Mouse (Mus musculus) forebrain, embryonic 14.5 days (tissue): ENCODE results near the gene Rhbdl1. TPM values are rescaled to one million over a fixed set of nuclear protein-coding genes. Genes with fewer than 3 reads are reported as not detected.
A peak's percentile ranks its signal among the peaks of the same experiment; 100 is the strongest.

ENCODE experiments used
- ATAC-seq: fragments of 200-750 bp; cut with Nextera tagmentation; 2 replicates; pipeline ENCODE4 v1.8.0; 2017; ENCODE audit warnings: mild to moderate bottlenecking, moderate library complexity
- DNase-seq: peaks from one replicate; pipeline ENCODE4 v3.0.0-alpha.2; 2015; ENCODE audit warnings: low spot score
- H3K27ac ChIP-seq: fragments of 300-500 bp; sonication (generic); 2 replicates; pipeline ENCODE4 v1.5.1; 2014; ENCODE audit warnings: low read depth, mild to moderate bottlenecking, control low read depth, low read length, moderate library complexity
- H3K27me3 ChIP-seq: fragments of 300-500 bp; sonication (generic); replicated peaks from 2 replicates; pipeline ENCODE4 v1.6.1; 2014; ENCODE audit warnings: low read length, control low read depth, mixed read lengths; ENCODE audit not compliant: control insufficient read depth, insufficient read depth
- H3K36me3 ChIP-seq: fragments of 300-500 bp; sonication (generic); 2 replicates; pipeline ENCODE4 v1.6.1; 2014; ENCODE audit warnings: low read length, control low read depth; ENCODE audit not compliant: control insufficient read depth, insufficient read depth
- H3K4me1 ChIP-seq: fragments of 300-500 bp; sonication (generic); 2 replicates; pipeline ENCODE4 v1.6.1; 2014; ENCODE audit warnings: antibody characterized with exemption, low read length, control low read depth; ENCODE audit not compliant: control insufficient read depth, insufficient read depth
- H3K4me2 ChIP-seq: fragments of 300-500 bp; sonication (generic); 2 replicates; pipeline ENCODE4 v1.6.1; 2014; ENCODE audit warnings: mild to moderate bottlenecking, control low read depth, low read length
- H3K4me3 ChIP-seq: fragments of 300-500 bp; sonication (generic); 2 replicates; pipeline ENCODE4 v1.5.1; 2014; ENCODE audit warnings: low read depth, low read length, control low read depth
- H3K9ac ChIP-seq: fragments of 300-500 bp; sonication (generic); 2 replicates; pipeline ENCODE4 v1.6.1; 2014; ENCODE audit warnings: mild to moderate bottlenecking, low read length, control low read depth, moderate library complexity
- H3K9me3 ChIP-seq: fragments of 300-500 bp; sonication (generic); replicated peaks from 2 replicates; pipeline ENCODE4 v1.6.1; 2016; ENCODE audit warnings: low read length, control low read depth, mixed read lengths; ENCODE audit not compliant: control insufficient read depth
- WGBS: fragments of 180-500 bp; shearing (Covaris S2); extraction: QIAGEN DNeasy Blood & Tissue Kit; methylation state at CpG from one replicate; pipeline ENCODE4 v1.1.7; 2014; 5-methylcytosine and 5-hydroxymethylcytosine counted together
- polyA plus RNA-seq: library from polyadenylated mRNA; unstranded; fragments of >200 nt; fragmentation: Nextera tagmentation; extraction: Ambion mirVana; gene quantifications from 2 replicates; pipeline ENCODE4 v1.2.1, GENCODE M21; 2014

Gene Rhbdl1
- polyA plus RNA-seq, 1 experiment from 2014 or later = 35.4 TPM

GRCm38 (mm10) chr17:25831451-25832281 lies 5.4 kb downstream of the Rhbdl1 start:
- peaks cover 52% of the 10 kb centered on the region for H3K36me3 ChIP-seq
- DNase-seq = no peak
- WGBS = 63% methylated on average over 21 of the region's 21 CpGs
- peak overlapping the region; percentile 86 for H3K4me3 ChIP-seq
- H3K27me3 ChIP-seq = no peaks in the 10 kb centered on the region
- peaks cover 48% of the 10 kb centered on the region for H3K4me1 ChIP-seq
- peak overlapping the region; percentile 82; the same call in 1 of the 2 replicates for H3K27ac ChIP-seq
- peak overlapping the region; percentile 80 for H3K4me2 ChIP-seq
- ATAC-seq = no peak
- peak overlapping the region; percentile 89 for H3K9ac ChIP-seq
- H3K9me3 ChIP-seq = no peaks in the 10 kb centered on the region

GRCm38 (mm10) chr17:25830806-25831431 lies 6.2 kb downstream of the Rhbdl1 start:
- Histone ChIP-seq H3K9ac (no peak overlapping the region), H3K36me3 (peaks cover 59% of the 10 kb centered on the region), H3K27me3 (no peaks in the 10 kb centered on the region), H3K27ac (no peak overlapping the region), H3K4me2 (peak overlapping the region; percentile 80), H3K4me3 (no peak overlapping the region), H3K9me3 (no peaks in the 10 kb centered on the region), H3K4me1 (peaks cover 42% of the 10 kb centered on the region)
- 90% methylated on average over 14 of the region's 14 CpGs for WGBS
- no peak for ATAC-seq
- DNase-seq = no peak

GRCm38 (mm10) chr17:25830200-25830753 lies 6.8 kb downstream of the Rhbdl1 start:
- Histone ChIP-seq H3K27me3 (no peaks in the 10 kb centered on the region), H3K4me2 (peak overlapping the region; percentile 89; the same call in 1 of the 2 replicates), H3K4me1 (peaks cover 41% of the 10 kb centered on the region), H3K4me3 (no peak overlapping the region), H3K9me3 (no peaks in the 10 kb centered on the region), H3K9ac (no peak overlapping the region), H3K36me3 (peaks cover 56% of the 10 kb centered on the region), H3K27ac (no peak overlapping the region)
- DNase-seq = no peak
- WGBS = 83% methylated on average over 4 of the region's 4 CpGs
- ATAC-seq = no peak

GRCm38 (mm10) chr17:25829558-25830017 lies 7.5 kb downstream of the Rhbdl1 start:
- WGBS = 37% methylated on average over 8 of the region's 8 CpGs
- peaks cover 38% of the 10 kb centered on the region for H3K4me1 ChIP-seq
- peak overlapping the region; percentile 89 for H3K4me2 ChIP-seq

GRCm38 (mm10) chr17:25828712-25829557 lies 8.2 kb downstream of the Rhbdl1 start, which contains the start of gene Jmjd8:
Jmjd8 (plus strand) TSS chr17:25828867.
- Histone ChIP-seq H3K4me2 (peak within 1 kb of the TSS; percentile 89), H3K27ac (peak within 1 kb of the TSS; percentile 92), H3K36me3 (peaks cover 50% of the 10 kb centered on the region), H3K27me3 (no peaks in the 10 kb centered on the region), H3K9me3 (no peaks in the 10 kb centered on the region), H3K9ac (peak within 1 kb of the TSS; percentile 88), H3K4me1 (peaks cover 38% of the 10 kb centered on the region), H3K4me3 (peak within 1 kb of the TSS; percentile 61)
- peak; percentile 56 for ATAC-seq
- DNase-seq = peak; percentile 93
- 2% methylated on average over 32 of the region's 32 CpGs for WGBS

More at GRCm38 (mm10) chr17:25829558-25830017, 7.5 kb downstream of the Rhbdl1 start:
- Histone ChIP-seq H3K27me3 (no peaks in the 10 kb centered on the region), H3K9me3 (no peaks in the 10 kb centered on the region), H3K27ac (peak overlapping the region; percentile 92), H3K9ac (peak overlapping the region; percentile 88), H3K36me3 (peaks cover 50% of the 10 kb centered on the region), H3K4me3 (peak overlapping the region; percentile 61)
- ATAC-seq (no peak), DNase-seq (no peak)

GRCm38 (mm10) chr17:25828223-25828594 lies 8.9 kb downstream of the Rhbdl1 start:
- Histone ChIP-seq H3K4me1 (peaks cover 35% of the 10 kb centered on the region), H3K4me3 (peak overlapping the region; percentile 61), H3K9ac (peak overlapping the region; percentile 88), H3K27me3 (no peaks in the 10 kb centered on the region), H3K4me2 (peak overlapping the region; percentile 89), H3K9me3 (no peaks in the 10 kb centered on the region), H3K27ac (peak overlapping the region; percentile 92; the same call in 1 of the 2 replicates), H3K36me3 (peaks cover 50% of the 10 kb centered on the region)
- WGBS = 83% methylated on average over 8 of the region's 8 CpGs
- ATAC-seq = no peak
- DNase-seq = no peak

GRCm38 (mm10) chr17:25827546-25828222 lies 9.4 kb downstream of the Rhbdl1 start:
- no peak overlapping the region for H3K9ac ChIP-seq
- no peaks in the 10 kb centered on the region for H3K9me3 ChIP-seq
- no peak for ATAC-seq
- DNase-seq = no peak
- peaks cover 35% of the 10 kb centered on the region for H3K4me1 ChIP-seq
- H3K27me3 ChIP-seq = no peaks in the 10 kb centered on the region
- 91% methylated on average over 22 of the region's 22 CpGs for WGBS
- peak overlapping the region; percentile 89; the same call in 1 of the 2 replicates for H3K4me2 ChIP-seq
- H3K27ac ChIP-seq = no peak overlapping the region
- peaks cover 50% of the 10 kb centered on the region for H3K36me3 ChIP-seq
- H3K4me3 ChIP-seq = no peak overlapping the region

- Histone ChIP-seq H3K4me3 (no peak overlapping the region), H3K27ac (no peak overlapping the region), H3K36me3 (peaks cover 50% of the 10 kb centered on the region), H3K27me3 (no peaks in the 10 kb centered on the region), H3K4me2 (no peak overlapping the region), H3K9me3 (no peaks in the 10 kb centered on the region), H3K9ac (no peak overlapping the region), H3K4me1 (peaks cover 34% of the 10 kb centered on the region)
- ATAC-seq = no peak
- no peak for DNase-seq
- WGBS = 96% methylated on average over 13 of the region's 13 CpGs
Observed at GRCm38 (mm10) chr17:25827011-25827410, 10.1 kb downstream of the Rhbdl1 start.
